Mouse (Mus musculus) lung, postnatal 14 days (tissue): ENCODE measurements around the gene Depdc1b.
A peak's percentile ranks its signal among the peaks of the same experiment; 100 is the strongest.

Experiments
- DNase-seq: peaks from one replicate; pipeline ENCODE4 v3.0.0; 2021

Depdc1b gene

GRCm38 (mm10) chr13:108315702-108316486 is at the start of gene Depdc1b:
TSS of gene Depdc1b (plus strand) at chr13:108316332.
- peak; percentile 96 for DNase-seq

DNA sequence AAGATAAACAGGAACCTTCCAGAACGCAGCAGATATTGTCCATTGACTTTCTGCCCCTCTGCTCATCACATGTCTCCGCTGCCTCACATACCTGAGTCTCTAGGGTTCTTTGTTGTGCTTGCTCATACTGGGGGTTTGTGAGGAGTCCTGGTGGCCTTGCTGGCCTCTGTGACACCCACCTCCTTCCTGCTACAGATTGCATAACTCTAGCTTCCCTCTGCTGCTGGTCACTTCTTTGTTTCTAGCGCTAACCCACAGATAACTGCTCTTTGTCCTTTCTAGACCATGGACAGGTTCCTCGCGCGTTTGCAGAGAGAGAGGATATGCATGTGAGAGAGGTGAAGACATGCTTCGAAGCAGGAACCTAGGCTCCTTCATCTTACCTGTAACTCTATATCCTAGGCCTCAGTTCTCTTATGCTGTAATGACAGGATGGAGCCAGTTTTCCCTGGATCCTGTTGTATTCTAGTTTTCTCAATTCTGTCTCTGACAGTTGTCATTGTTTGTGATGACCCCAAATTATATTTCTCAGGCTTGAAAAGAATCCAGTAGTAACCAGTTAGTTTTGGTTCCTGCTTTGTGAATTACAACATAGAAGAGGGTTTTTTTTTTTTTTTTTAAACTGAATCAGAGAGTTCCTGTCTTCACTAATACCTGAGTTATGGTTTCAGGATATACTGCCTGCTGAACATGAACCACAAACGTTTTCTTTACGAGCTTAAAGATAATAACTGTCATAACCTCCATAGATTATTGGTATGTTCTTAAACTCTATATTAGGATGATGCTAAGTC is 48.1 kb upstream of the Depdc1b start:
- DNase-seq, result no peak

DNA sequence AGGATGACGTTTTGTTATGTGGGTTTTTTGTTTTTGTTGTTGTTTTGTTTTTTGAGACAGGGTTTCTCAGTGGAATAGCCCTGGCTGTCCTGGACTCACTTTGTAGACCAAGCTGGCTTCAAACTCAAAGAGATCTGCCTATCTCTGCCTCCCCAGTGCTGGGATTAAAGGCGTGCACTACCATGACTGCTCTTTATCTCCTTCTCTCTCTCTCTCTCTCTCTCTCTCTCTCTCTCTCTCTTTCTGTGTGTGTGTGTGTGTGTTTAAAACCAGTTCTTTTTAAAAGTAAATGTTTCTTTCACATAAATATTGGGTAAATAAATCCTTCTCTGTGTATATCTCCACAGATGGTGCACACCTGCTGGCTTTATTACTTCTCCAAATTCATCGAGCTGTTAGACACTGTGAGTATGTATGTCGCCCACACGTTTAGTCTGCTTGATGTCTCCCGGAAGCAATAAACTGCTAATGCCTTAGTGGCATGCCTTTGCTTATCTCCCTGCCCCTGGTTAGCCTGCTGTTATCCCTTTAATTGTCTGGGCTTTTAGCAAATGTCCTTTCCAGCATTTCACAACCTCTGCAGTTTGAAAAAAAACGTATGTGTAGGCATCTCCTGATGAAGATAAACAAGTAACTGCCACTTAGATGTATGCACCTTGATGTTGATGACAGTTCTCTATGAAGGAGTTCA is 44.5 kb upstream of the Depdc1b start:
- no peak for DNase-seq

DNA sequence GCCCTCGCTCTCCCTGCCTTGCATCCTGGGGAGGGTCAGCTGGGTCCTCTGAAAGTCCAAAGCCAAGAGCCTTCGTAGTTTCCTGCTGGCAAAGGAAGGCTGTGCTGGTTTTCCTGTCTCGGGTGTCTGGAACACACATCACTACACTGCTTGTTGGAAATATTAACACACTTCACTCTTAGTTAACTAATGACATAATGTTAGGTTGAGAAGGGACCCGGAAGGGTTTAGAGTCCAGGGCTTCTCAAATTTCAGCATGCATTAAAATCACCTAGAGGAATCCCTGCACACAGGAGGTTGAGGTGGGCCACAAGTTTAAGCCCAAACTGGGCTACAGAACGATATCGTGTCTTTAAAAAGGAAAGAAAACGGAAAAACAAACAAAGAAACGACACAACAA is 43.8 kb upstream of the Depdc1b start:
- no peak for DNase-seq

GRCm38 (mm10) chr13:108273034-108273433 is 43.1 kb upstream of the Depdc1b start:
- no peak for DNase-seq

GRCm38 (mm10) chr13:108273456-108273855 is 42.7 kb upstream of the Depdc1b start:
- no peak for DNase-seq

DNA sequence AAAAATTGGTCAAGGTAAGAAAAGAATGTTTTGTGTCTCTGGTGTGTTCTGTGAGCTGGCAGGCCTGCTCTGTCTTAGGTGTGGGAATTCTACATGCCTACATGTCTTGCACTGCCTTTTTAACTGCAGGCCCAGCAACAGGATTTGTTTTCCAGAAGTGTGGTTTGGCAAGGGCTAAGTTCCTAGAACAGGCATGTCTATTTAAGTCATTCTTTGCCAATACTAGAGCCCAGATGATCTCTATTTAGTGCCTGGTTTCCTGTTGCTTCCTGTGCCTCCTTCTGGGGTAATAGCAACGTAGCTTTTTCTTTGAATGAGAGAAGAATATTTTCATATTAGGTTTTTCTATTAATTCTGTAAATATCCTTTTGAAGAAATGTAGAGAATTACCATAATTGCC is 39.6 kb upstream of the Depdc1b start:
- DNase-seq, result no peak

- DNase-seq, result no peak
Observed at GRCm38 (mm10) chr13:108277320-108277719, 38.8 kb upstream of the Depdc1b start.

DNA sequence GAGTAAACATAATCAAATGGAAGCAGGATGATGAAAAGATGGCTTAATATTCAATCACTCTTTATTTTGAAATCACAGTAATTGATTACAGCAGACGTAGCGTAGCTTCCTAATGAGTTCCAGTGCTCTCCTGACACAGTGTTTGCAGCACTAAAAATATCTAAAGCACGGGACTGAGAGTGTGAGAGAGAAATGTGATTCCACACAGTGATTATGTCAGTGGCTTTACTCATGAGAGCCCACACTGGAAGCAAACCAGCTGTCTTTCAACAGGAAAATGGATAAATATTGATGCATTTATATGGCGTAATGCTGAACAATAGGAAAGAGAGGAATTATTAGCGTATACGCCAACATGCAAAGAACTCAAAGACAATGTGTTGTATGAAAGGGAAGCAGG is 37.5 kb upstream of the Depdc1b start:
- DNase-seq, result no peak

GRCm38 (mm10) chr13:108284312-108284711 is 31.8 kb upstream of the Depdc1b start:
- no peak for DNase-seq

GRCm38 (mm10) chr13:108287953-108288352 is 28.2 kb upstream of the Depdc1b start:
- no peak for DNase-seq

DNA sequence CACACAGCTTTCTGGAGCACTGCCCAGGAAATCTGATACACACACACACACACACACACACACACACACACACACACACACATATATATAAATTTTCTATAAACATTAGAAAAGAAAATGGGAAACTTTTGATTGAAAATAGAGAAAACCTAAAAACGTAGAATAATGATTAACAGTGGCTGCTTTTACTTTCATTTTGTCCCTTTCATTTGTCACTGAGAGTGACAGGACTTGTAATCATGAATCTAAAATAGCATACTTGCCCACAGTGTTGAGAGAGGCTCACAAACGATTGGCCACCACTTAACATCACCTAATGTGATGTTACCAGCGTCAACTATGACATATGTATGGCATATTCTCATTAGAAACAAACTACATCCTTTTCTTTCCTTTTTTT is 26.7 kb upstream of the Depdc1b start:
- no peak for DNase-seq

- DNase-seq, result no peak
Observed at GRCm38 (mm10) chr13:108290314-108290713, 25.8 kb upstream of the Depdc1b start.

DNA sequence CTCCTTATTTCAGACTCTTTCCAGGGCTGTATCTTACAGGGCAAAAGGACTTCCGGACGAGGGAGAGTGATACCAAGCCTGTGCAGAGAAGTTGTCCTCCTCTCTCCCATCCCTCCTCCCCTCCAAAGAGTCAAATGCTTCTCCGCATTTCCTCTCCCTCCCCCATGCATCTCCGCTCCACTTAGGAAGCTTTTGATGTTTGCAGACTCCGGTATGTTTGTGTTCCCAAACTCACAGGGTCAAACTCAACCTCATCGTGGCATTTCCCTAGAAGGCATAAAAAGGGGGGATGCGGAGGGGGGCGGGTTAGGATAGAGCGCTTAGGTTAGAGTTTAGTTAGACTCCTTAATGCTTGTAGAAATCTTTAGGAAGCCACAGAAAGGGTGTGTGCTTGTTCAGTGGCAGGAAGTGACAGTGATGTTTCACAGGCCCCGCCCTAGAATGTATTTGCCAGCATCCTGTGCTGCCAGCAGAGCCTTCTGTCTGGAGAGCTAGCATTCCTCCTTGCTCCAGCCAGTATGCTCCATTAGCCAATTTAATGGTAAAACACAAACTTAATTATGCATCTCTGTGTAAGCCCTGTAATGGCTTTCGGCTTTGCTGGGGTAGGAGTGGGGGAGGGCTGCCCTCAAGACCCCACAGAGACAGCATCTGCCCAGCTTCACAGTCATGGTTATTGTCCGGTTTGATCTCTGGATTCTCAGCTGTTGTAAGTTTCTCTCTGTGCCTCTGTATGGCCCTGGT is 18.6 kb upstream of the Depdc1b start:
- peak; percentile 59 for DNase-seq

DNA sequence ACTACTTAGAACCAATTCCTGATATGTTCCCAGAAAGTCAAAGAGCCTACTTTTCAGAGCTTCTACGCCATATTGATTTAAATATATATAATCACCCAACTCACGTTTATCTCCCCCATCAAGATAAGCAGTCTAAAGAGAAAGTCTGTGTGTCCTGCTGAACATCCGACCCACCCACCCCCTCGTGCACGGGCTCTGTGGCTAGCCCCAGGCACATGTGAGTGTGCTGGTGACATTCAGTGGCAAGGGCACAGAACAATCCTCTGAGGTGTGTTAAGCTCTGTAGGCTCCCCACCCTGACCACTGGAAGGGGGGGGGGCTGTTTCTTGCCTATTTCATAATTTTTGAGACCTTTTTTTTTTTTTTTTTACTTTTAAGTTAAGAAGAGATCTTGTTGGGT is 17.9 kb upstream of the Depdc1b start:
- no peak for DNase-seq

DNA sequence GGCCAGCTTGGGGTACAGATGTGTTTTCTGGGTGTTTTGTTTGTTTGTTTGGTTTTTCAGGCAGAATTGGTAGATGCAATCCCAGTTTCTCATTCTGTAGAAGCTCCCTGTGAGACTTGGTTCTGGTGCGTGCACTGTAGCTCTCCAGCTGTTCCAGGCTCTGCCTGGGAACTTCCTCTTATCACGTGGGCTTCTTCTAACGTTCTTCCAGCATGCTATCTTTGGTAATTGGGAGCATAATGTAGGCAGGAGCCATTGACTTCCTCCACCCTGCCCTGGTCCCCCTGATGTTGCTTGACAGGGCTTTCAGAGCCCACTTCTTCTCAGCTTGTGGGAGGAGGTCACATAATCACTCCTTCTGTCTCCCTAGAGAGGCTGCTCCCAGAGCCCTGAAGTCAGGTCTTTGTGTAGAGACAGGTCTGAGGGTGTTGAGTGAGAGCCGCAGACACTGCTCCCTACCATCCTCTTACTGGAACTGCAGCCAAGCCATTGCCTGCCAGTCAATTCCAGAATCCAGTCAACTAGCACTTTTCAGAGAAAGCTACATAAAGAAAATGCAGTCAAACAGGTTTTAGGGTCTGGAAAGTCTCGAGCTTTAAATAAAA is 15.7 kb upstream of the Depdc1b start:
- DNase-seq, result no peak

DNA sequence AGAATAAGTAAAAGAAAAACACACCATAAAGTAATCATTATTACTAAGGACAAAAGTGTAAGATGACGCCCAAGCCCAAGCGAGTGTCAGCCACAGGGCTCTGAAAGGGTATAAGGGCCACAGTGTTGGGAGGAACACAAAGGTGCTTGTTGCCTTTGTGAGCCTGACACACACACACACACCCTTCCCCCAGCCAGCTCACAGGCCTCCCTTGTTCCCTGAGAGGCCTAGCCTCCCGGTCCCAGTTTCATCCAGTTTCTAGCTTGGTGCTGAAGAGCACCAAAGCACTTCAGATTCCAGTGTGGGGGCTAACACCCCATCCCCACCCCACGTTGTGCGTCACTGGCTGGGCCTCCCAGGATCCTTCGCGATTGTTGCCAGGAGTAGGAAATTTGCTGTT is 14.7 kb upstream of the Depdc1b start:
- no peak for DNase-seq

DNA sequence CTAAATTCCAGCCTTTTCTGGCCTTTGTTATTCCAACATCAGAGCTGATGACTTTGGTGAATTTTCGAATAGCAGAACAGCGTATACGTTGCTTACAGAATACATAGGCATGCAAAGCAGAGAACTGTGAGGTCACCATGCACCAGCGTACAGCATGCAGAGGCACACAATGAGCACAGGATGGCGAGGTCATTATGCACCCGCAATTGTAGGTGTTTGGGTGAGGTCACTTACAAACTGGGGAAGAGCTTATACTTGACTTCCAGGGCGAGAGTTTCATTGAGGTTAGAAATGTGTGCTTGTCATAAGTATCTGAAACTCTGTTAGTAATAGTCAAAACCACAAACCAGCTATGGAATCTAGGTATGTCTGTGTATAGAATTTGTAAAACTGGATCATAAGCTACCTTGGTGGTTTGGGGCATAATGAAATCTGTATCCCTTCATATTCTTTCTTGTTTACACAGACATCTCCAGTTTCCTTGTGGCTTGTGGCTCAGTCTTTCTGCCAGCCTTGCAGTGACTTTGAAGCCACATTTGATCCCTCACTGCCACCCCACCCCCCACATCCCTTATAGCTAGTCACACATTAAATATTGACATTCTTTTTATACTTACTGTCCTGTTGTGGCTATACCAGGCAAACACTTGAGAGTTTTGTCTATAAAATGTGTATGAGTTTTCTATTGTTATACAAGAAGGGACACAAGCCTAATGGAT is 13.0 kb upstream of the Depdc1b start:
- DNase-seq, result no peak

GRCm38 (mm10) chr13:108303841-108304240 is 12.3 kb upstream of the Depdc1b start:
- DNase-seq, result no peak

DNA sequence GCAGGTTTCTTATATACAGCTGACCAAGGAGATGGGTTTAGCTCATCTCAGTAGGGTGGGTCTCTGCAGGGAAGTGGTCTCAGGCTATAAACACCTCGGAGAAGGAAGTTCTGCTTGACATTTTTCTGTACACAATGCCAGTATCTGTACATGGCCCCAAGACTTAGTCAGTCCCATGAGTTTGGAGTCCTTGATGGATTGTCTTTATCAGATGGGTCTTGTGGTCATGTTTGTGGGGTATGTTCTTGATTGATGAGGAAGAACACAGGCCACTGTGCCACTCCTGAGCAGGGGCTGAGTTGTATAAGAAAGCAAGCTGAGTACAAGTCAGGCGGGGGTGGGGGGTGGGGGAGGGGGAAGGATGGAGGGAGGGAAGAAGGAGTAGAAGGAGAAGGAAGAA is 11.5 kb upstream of the Depdc1b start:
- no peak for DNase-seq

- DNase-seq, result no peak
Observed at GRCm38 (mm10) chr13:108316487-108316903, 363 bp downstream of the Depdc1b start.

GRCm38 (mm10) chr13:108317414-108317813 is 1.3 kb downstream of the Depdc1b start:
- DNase-seq, result no peak
